Mouse (Mus musculus): ENCODE measurements around the gene Stxbp4. TPM values are rescaled to one million over a fixed set of nuclear protein-coding genes. Genes with fewer than 3 reads are reported as not detected.
A peak's percentile ranks its signal among the peaks of the same experiment; 100 is the strongest.

The Stxbp4 gene
- total and polyA plus RNA-seq, 3 experiments: 4.0 to 4.9 TPM; not detected in 1

GRCm38 (mm10) chr11:90576282-90576972, 61.5 kb downstream of the Stxbp4 start:
- H3K4me1 ChIP-seq (ENCODE audit: control insufficient read depth in 1 of 2, insufficient read depth in 2 of 2, low read length in 2 of 2): no peaks in the 10 kb centered on the region
- H3K4me3 ChIP-seq (ENCODE audit: control insufficient read depth in 1 of 2, insufficient read depth in 1 of 2, low read depth in 2 of 2, low read length in 2 of 2): no peak overlapping the region
- H3K9me3 ChIP-seq (replicated peaks; ENCODE audit: insufficient read depth, low read length): no peaks in the 10 kb centered on the region
- H3K9ac ChIP-seq (ENCODE audit: control insufficient read depth, low read depth, low read length, poor library complexity, severe bottlenecking): no peak overlapping the region
- TF ChIP-seq KAT2A (conservative IDR thresholded peaks at IDR 0.05; ENCODE audit: low read depth, low read length): no peak
- TF ChIP-seq MYB (IDR thresholded peaks at IDR 0.05; ENCODE audit: low read depth, low read length): no peak
- TF ChIP-seq NRF1 (IDR thresholded peaks at IDR 0.05; ENCODE audit: insufficient read depth, low read depth, low read length, poor library complexity, severe bottlenecking): no peak
- no peak for TF ChIP-seq POLR2A (IDR thresholded peaks at IDR 0.05; ENCODE audit: control insufficient read depth in 1 of 2, insufficient read depth in 1 of 2, low read depth in 1 of 2, low read length in 2 of 2, poor library complexity in 1 of 2)
- no peak for TF ChIP-seq CHD1 (IDR thresholded peaks at IDR 0.05; ENCODE audit: low read depth, low read length)
- no peak for TF ChIP-seq POLR2AphosphoS5 (IDR thresholded peaks at IDR 0.05; ENCODE audit: borderline replicate concordance, low read depth, low read length)
- no peak for TF ChIP-seq ETS1 (IDR thresholded peaks at IDR 0.05; ENCODE audit: low read depth, low read length)
- TF ChIP-seq POLR2AphosphoS2 (IDR thresholded peaks at IDR 0.05; ENCODE audit: low read length): no peak
- no peak for TF ChIP-seq MAZ (IDR thresholded peaks at IDR 0.05; ENCODE audit: low read depth, low read length)
- TF ChIP-seq BHLHE40 (IDR thresholded peaks at IDR 0.05; ENCODE audit: borderline replicate concordance, low read depth, low read length): no peak
- TF ChIP-seq MEF2A (IDR thresholded peaks at IDR 0.05; ENCODE audit: extremely low read depth, insufficient replicate concordance, low read depth, low read length, poor library complexity, severe bottlenecking): no peak
- TF ChIP-seq GABPA (IDR thresholded peaks at IDR 0.05; ENCODE audit: low read depth, low read length): no peak
- no peak for TF ChIP-seq SIN3A (IDR thresholded peaks at IDR 0.05; ENCODE audit: low read length)
- no peak for TF ChIP-seq MAFK (IDR thresholded peaks at IDR 0.05; ENCODE audit: borderline replicate concordance, low read depth, low read length)
- no peak for TF ChIP-seq USF1 (IDR thresholded peaks at IDR 0.05; ENCODE audit: low read depth, low read length)
- no peak for DNase-seq (ENCODE audit: low read depth, low spot score)
- H3K27ac ChIP-seq (ENCODE audit: control insufficient read depth, low read depth, low read length): no peak overlapping the region
- no peaks in the 10 kb centered on the region for H3K79me2 ChIP-seq (ENCODE audit: control insufficient read depth, insufficient read depth, low read length, poor library complexity)
- H3K36me3 ChIP-seq (ENCODE audit: control insufficient read depth in 1 of 2, insufficient read depth in 2 of 2, low read length in 2 of 2): no peaks in the 10 kb centered on the region
- H3K27me3 ChIP-seq (ENCODE audit: control insufficient read depth in 1 of 2, insufficient read depth in 2 of 2, low read length in 2 of 2): no peaks in the 10 kb centered on the region

- Histone ChIP-seq H3K27me3 (ENCODE audit: control insufficient read depth in 1 of 2, insufficient read depth in 2 of 2, low read length in 2 of 2) (no peaks in the 10 kb centered on the region), H3K4me1 (ENCODE audit: control insufficient read depth in 1 of 2, insufficient read depth in 2 of 2, low read length in 2 of 2) (no peaks in the 10 kb centered on the region), H3K4me3 (ENCODE audit: control insufficient read depth in 1 of 2, insufficient read depth in 1 of 2, low read depth in 2 of 2, low read length in 2 of 2) (no peak overlapping the region), H3K79me2 (ENCODE audit: control insufficient read depth, insufficient read depth, low read length, poor library complexity) (no peaks in the 10 kb centered on the region), H3K9ac (ENCODE audit: control insufficient read depth, low read depth, low read length, poor library complexity, severe bottlenecking) (no peak overlapping the region), H3K27ac (ENCODE audit: control insufficient read depth, low read depth, low read length) (no peak overlapping the region), H3K9me3 (replicated peaks; ENCODE audit: insufficient read depth, low read length) (no peaks in the 10 kb centered on the region), H3K36me3 (ENCODE audit: control insufficient read depth in 1 of 2, insufficient read depth in 2 of 2, low read length in 2 of 2) (peaks cover 0 to 5% of the 10 kb centered on the region in 2 experiments; a peak in 2 of 4 replicates)
- peak; percentile 28 for DNase-seq (ENCODE audit: low read depth, low spot score)
- no peak for TF ChIP-seq MAFK (IDR thresholded peaks at IDR 0.05; ENCODE audit: borderline replicate concordance, low read depth, low read length)
- no peak for TF ChIP-seq ELF1 (IDR thresholded peaks at IDR 0.05; ENCODE audit: low read depth, low read length)
- no peak for TF ChIP-seq UBTF (IDR thresholded peaks at IDR 0.05; ENCODE audit: borderline replicate concordance, insufficient read depth, low read depth, low read length)
- TF ChIP-seq CTCF (IDR thresholded peaks at IDR 0.05 in 2 of 3, conservative IDR thresholded peaks at IDR 0.05 in 1 of 3; ENCODE audit: control insufficient read depth in 1 of 3, insufficient read depth in 1 of 3, low read depth in 2 of 3, low read length in 3 of 3, poor library complexity in 1 of 3, severe bottlenecking in 1 of 3): peak; percentile 13 to 27 (median 21); a peak in 3 of 6 replicates
- no peak for TF ChIP-seq USF2 (IDR thresholded peaks at IDR 0.05; ENCODE audit: borderline replicate concordance in 1 of 2, insufficient read depth in 1 of 2, low read depth in 1 of 2, low read length in 2 of 2)
Measured at GRCm38 (mm10) chr11:90575491-90576048, 62.3 kb downstream of the Stxbp4 start.

Data from MEL (cell line).